Mouse (Mus musculus): ENCODE measurements around the gene Il9r. TPM values are rescaled to one million over a fixed set of nuclear protein-coding genes. Genes with fewer than 3 reads are reported as not detected.
A peak's percentile ranks its signal among the peaks of the same experiment; 100 is the strongest.

Gene Il9r
- polyA plus RNA-seq, 1 experiment from 2014 or later: not detected

DNA sequence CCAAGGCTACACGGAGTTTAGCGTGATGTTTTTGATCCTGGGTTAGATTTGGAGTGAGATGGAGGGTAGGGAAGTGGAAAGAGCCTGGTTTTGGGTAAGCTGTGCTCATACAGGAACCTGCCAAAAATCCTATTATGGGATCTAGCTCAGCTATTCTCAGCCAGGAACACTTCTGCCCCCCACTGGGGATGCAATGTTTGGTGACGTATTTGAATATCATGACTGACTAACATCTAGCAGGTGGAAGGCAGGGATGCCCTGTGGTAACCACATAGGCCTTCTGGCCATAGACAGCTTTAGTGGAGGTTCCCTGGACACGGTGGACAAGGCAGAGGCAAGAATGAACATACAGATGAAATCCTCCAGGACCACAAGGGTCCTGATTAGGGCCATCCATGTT is 30.1 kb upstream of the Il9r start:
- ATAC-seq: no peak
- Histone ChIP-seq H3K4me1 (replicated peaks; ENCODE audit: control insufficient read depth, insufficient read depth, low read length) (peaks cover 6% of the 10 kb centered on the region; the same call in 1 of the 2 replicates), H3K4me3 (ENCODE audit: low read depth, low read length) (no peak overlapping the region), H3K4me2 (replicated peaks; ENCODE audit: low read depth) (no peak overlapping the region), H3K27me3 (replicated peaks; ENCODE audit: control insufficient read depth, insufficient read depth, low read length) (no peaks in the 10 kb centered on the region), H3K27ac (ENCODE audit: low read depth, low read length) (no peak overlapping the region), H3K9ac (ENCODE audit: low read depth, low read length) (no peak overlapping the region), H3K36me3 (ENCODE audit: control insufficient read depth, insufficient read depth) (peaks cover 48% of the 10 kb centered on the region), H3K9me3 (ENCODE audit: control insufficient read depth) (no peaks in the 10 kb centered on the region)
- WGBS: 86% methylated on average over 4 of the region's 4 CpGs
- 0 out of 2 replicates have a peak, but pooled peaks have one; percentile 15 for TF ChIP-seq CTCF (IDR thresholded peaks at IDR 0.05; ENCODE audit: low read depth)

- Histone ChIP-seq H3K27me3 (replicated peaks; ENCODE audit: control insufficient read depth, insufficient read depth, low read length) (no peaks in the 10 kb centered on the region), H3K4me1 (replicated peaks; ENCODE audit: control insufficient read depth, insufficient read depth, low read length) (peaks cover 10% of the 10 kb centered on the region; the same call in 1 of the 2 replicates), H3K9ac (ENCODE audit: low read depth, low read length) (no peak overlapping the region), H3K9me3 (ENCODE audit: control insufficient read depth) (no peaks in the 10 kb centered on the region), H3K4me2 (replicated peaks; ENCODE audit: low read depth) (no peak overlapping the region), H3K4me3 (ENCODE audit: low read depth, low read length) (no peak overlapping the region), H3K36me3 (ENCODE audit: control insufficient read depth, insufficient read depth) (peaks cover 33% of the 10 kb centered on the region), H3K27ac (ENCODE audit: low read depth, low read length) (no peak overlapping the region)
- no peak for ATAC-seq
- 88% methylated on average over 3 of the region's 3 CpGs for WGBS
- TF ChIP-seq CTCF (IDR thresholded peaks at IDR 0.05; ENCODE audit: low read depth): no peak
Observed at GRCm38 (mm10) chr11:32228292-32228845, 28.3 kb upstream of the Il9r start.

- Histone ChIP-seq H3K36me3 (ENCODE audit: control insufficient read depth, insufficient read depth) (peaks cover 31% of the 10 kb centered on the region), H3K4me2 (replicated peaks; ENCODE audit: low read depth) (no peak overlapping the region), H3K4me3 (ENCODE audit: low read depth, low read length) (no peak overlapping the region), H3K27me3 (replicated peaks; ENCODE audit: control insufficient read depth, insufficient read depth, low read length) (no peaks in the 10 kb centered on the region), H3K4me1 (replicated peaks; ENCODE audit: control insufficient read depth, insufficient read depth, low read length) (peaks cover 11% of the 10 kb centered on the region; the same call in 1 of the 2 replicates), H3K9ac (ENCODE audit: low read depth, low read length) (no peak overlapping the region), H3K27ac (ENCODE audit: low read depth, low read length) (no peak overlapping the region), H3K9me3 (ENCODE audit: control insufficient read depth) (no peaks in the 10 kb centered on the region)
- TF ChIP-seq CTCF (IDR thresholded peaks at IDR 0.05; ENCODE audit: low read depth): no peak
- WGBS: 93% methylated on average over 9 of the region's 9 CpGs
- ATAC-seq: no peak
Observed at GRCm38 (mm10) chr11:32227555-32227954, 27.5 kb upstream of the Il9r start.

- TF ChIP-seq CTCF (IDR thresholded peaks at IDR 0.05; ENCODE audit: low read depth): no peak
- ATAC-seq: no peak
- H3K9me3 ChIP-seq (ENCODE audit: control insufficient read depth): no peaks in the 10 kb centered on the region
- H3K4me1 ChIP-seq (replicated peaks; ENCODE audit: control insufficient read depth, insufficient read depth, low read length): peaks cover 14% of the 10 kb centered on the region; the same call in 1 of the 2 replicates
- H3K36me3 ChIP-seq (ENCODE audit: control insufficient read depth, insufficient read depth): peaks cover 26% of the 10 kb centered on the region
- peak overlapping the region; percentile 86; the same call in 1 of the 2 replicates for H3K27ac ChIP-seq (ENCODE audit: low read depth, low read length)
- H3K4me2 ChIP-seq (replicated peaks; ENCODE audit: low read depth): peak overlapping the region; percentile 86
- WGBS: 24% methylated on average over 1 of the region's 1 CpGs
- peak overlapping the region; percentile 75 for H3K4me3 ChIP-seq (ENCODE audit: low read depth, low read length)
- H3K27me3 ChIP-seq (replicated peaks; ENCODE audit: control insufficient read depth, insufficient read depth, low read length): no peaks in the 10 kb centered on the region
- peak overlapping the region; percentile 77 for H3K9ac ChIP-seq (ENCODE audit: low read depth, low read length)
Observed at GRCm38 (mm10) chr11:32227041-32227440, 27.0 kb upstream of the Il9r start.

- H3K9ac ChIP-seq (ENCODE audit: low read depth, low read length): peak within 1 kb of the TSS; percentile 77
- peak within 1 kb of the TSS; percentile 86 for H3K27ac ChIP-seq (ENCODE audit: low read depth, low read length)
- H3K36me3 ChIP-seq (ENCODE audit: control insufficient read depth, insufficient read depth): peaks cover 19% of the 10 kb centered on the region
- 3% methylated on average over 47 of the region's 47 CpGs for WGBS
- peak; percentile 75 for ATAC-seq
- no peak for TF ChIP-seq CTCF (IDR thresholded peaks at IDR 0.05; ENCODE audit: low read depth)
- H3K4me2 ChIP-seq (replicated peaks; ENCODE audit: low read depth): peak within 1 kb of the TSS; percentile 86
- peak within 1 kb of the TSS; percentile 75 for H3K4me3 ChIP-seq (ENCODE audit: low read depth, low read length)
- H3K9me3 ChIP-seq (ENCODE audit: control insufficient read depth): no peaks in the 10 kb centered on the region
- H3K27me3 ChIP-seq (replicated peaks; ENCODE audit: control insufficient read depth, insufficient read depth, low read length): no peaks in the 10 kb centered on the region
- H3K4me1 ChIP-seq (replicated peaks; ENCODE audit: control insufficient read depth, insufficient read depth, low read length): peaks cover 14% of the 10 kb centered on the region; the same call in 1 of the 2 replicates
Observed at GRCm38 (mm10) chr11:32226124-32226871, 26.2 kb upstream of the Il9r start, which contains the start of gene Mpg. TSS of gene Mpg (plus strand) at chr11:32226505.

Measured in intestine, postnatal 0 days (tissue).